Mouse (Mus musculus): Measurements from ENCODE around the gene Rccd1.

GRCm38 (mm10) chr7:80307766-80308165 is 16.5 kb downstream of the Rccd1 start:
- TF ChIP-seq CTCF (IDR thresholded peaks at IDR 0.05; ENCODE audit: borderline replicate concordance, insufficient read depth, low read depth, low read length) (no peak), POLR2A (IDR thresholded peaks at IDR 0.05; ENCODE audit: borderline replicate concordance, insufficient read depth, low read length) (no peak)

All from cerebellum, adult 2 months (tissue).